8 mouse cellular contexts compared by ENCODE assay signal in genomic region chr16:20717978-20718670, GRCm38 (mm10). TPM values are rescaled to one million over a fixed set of nuclear protein-coding genes. Genes with fewer than 3 reads are reported as not detected.
DNase-seq lines count a peak whose midpoint lies in the region; ATAC-seq and TF ChIP-seq lines count a peak whose summit lies in the region.

No protein-coding gene starts in this region.

- no peak for DNase-seq in heart, adult 11 months
- DNase-seq in G1E (ENCODE audit: low spot score): peak; percentile 25
- no peak for DNase-seq in hindbrain, embryonic 10.5 days (ENCODE audit: low spot score)
- DNase-seq in left cerebral cortex, postnatal 36 days (ENCODE audit: low spot score in 2 of 2): no peak
- DNase-seq in ovary, postnatal 10 days (ENCODE audit: low spot score): no peak

- 2% methylated on average over 18 of the region's 18 CpGs for WGBS in heart, embryonic 16.5 days
- 3% methylated on average over 18 of the region's 18 CpGs for WGBS in hindbrain, embryonic 10.5 days
- WGBS in midbrain, embryonic 12.5 days: 5% methylated on average over 18 of the region's 18 CpGs

- H3K27me3 ChIP-seq in heart, embryonic 16.5 days (ENCODE audit: control insufficient read depth, insufficient read depth, low read length): no peaks in the 10 kb centered on the region
- H3K27me3 ChIP-seq in G1E (ENCODE audit: insufficient read depth, low read length): no peaks in the 10 kb centered on the region
- no peaks in the 10 kb centered on the region for H3K27me3 ChIP-seq in hindbrain, embryonic 10.5 days (ENCODE audit: insufficient read depth, poor library complexity, severe bottlenecking)
- no peaks in the 10 kb centered on the region for H3K27me3 ChIP-seq in midbrain, embryonic 12.5 days

- peaks cover 18% of the 10 kb centered on the region for H3K4me1 ChIP-seq in heart, embryonic 16.5 days (ENCODE audit: control insufficient read depth, insufficient read depth, low read length)
- H3K4me1 ChIP-seq in G1E (ENCODE audit: insufficient read depth, low read depth, low read length): peaks cover 62% of the 10 kb centered on the region
- peaks cover 54% of the 10 kb centered on the region for H3K4me1 ChIP-seq in hindbrain, embryonic 10.5 days (replicated peaks)
- H3K4me1 ChIP-seq in midbrain, embryonic 12.5 days: peaks cover 40% of the 10 kb centered on the region

- peak overlapping the region; percentile 80 for H3K4me3 ChIP-seq in heart, embryonic 16.5 days (ENCODE audit: low read length)
- H3K4me3 ChIP-seq in G1E (ENCODE audit: low read depth, low read length): peak overlapping the region; percentile 87
- peak overlapping the region; percentile 73 for H3K4me3 ChIP-seq in hindbrain, embryonic 10.5 days
- peak overlapping the region; percentile 61 for H3K4me3 ChIP-seq in midbrain, embryonic 12.5 days

- peak overlapping the region; percentile 80 for H3K9ac ChIP-seq in heart, embryonic 16.5 days (ENCODE audit: low read length)
- peak overlapping the region; percentile 78 for H3K9ac ChIP-seq in midbrain, embryonic 12.5 days (replicated peaks)

- peaks cover 7% of the 10 kb centered on the region for H3K36me3 ChIP-seq in heart, embryonic 16.5 days (ENCODE audit: control insufficient read depth, insufficient read depth)
- peaks cover 53% of the 10 kb centered on the region for H3K36me3 ChIP-seq in G1E (replicated peaks)
- H3K36me3 ChIP-seq in hindbrain, embryonic 10.5 days: peaks cover 41% of the 10 kb centered on the region
- peaks cover 25% of the 10 kb centered on the region for H3K36me3 ChIP-seq in midbrain, embryonic 12.5 days

- peak overlapping the region; percentile 91 for H3K27ac ChIP-seq in heart, embryonic 16.5 days (ENCODE audit: low read length)
- H3K27ac ChIP-seq in hindbrain, embryonic 10.5 days: peak overlapping the region; percentile 95
- H3K27ac ChIP-seq in midbrain, embryonic 12.5 days (replicated peaks): peak overlapping the region; percentile 92

- intact Hi-C loops in left cerebral cortex, postnatal 36 days (cut with DNase I): loop anchor here (5.0 kb wide), 3 partner anchors 44 to 474 kb away; no protein-coding TSS in a partner anchor

- H3K4me2 ChIP-seq in heart, embryonic 16.5 days (ENCODE audit: low read depth, low read length): peak overlapping the region; percentile 88
- peak overlapping the region; percentile 84 for H3K4me2 ChIP-seq in midbrain, embryonic 12.5 days (replicated peaks)

- no peaks in the 10 kb centered on the region for H3K9me3 ChIP-seq in heart, embryonic 16.5 days (replicated peaks; ENCODE audit: control insufficient read depth, low read length)
- H3K9me3 ChIP-seq in G1E (replicated peaks): no peaks in the 10 kb centered on the region
- H3K9me3 ChIP-seq in hindbrain, embryonic 10.5 days: no peaks in the 10 kb centered on the region
- H3K9me3 ChIP-seq in midbrain, embryonic 12.5 days: no peaks in the 10 kb centered on the region

- ATAC-seq in heart, embryonic 16.5 days (replicated peaks; ENCODE audit: extremely low read depth, insufficient read depth, low FRiP score): peak; percentile 6
- 0 out of 2 replicates have a peak, but pooled peaks have one; percentile 0 for ATAC-seq in G1E (ENCODE audit: extremely low read depth, insufficient number of reproducible peaks, low FRiP score, poor library complexity, severe bottlenecking)
- ATAC-seq in midbrain, embryonic 12.5 days (ENCODE audit: low FRiP score, low read depth): no peak; the same call in 1 of the 2 replicates
- no peak for ATAC-seq in erythroid progenitor cell, adult 5-6 weeks (replicated peaks; ENCODE audit: low FRiP score, poor library complexity, severe bottlenecking)

- no peak for TF ChIP-seq CTCF in G1E (IDR thresholded peaks at IDR 0.05; ENCODE audit: low read depth, low read length)

RNA-seq across cellular contexts. Expression of gene Clcn2, which starts 0.6 kb away (rescaled TPM):
- 3.8 TPM in 2 replicates for polyA plus RNA-seq in heart, embryonic 16.5 days (2015; fragmentation: Nextera tagmentation; extraction: Ambion mirVana)
- total RNA-seq in G1E (2014; fragmentation: Nextera tagmentation) (25.8 and 26.7 TPM in 2 replicates), G1E (2017) (16.4 and 23.3 TPM in 2 replicates)
- 32.6 and 55.5 TPM in 2 replicates for polyA plus RNA-seq in G1E (2012)
- 15.5 and 22.1 TPM in 2 replicates for polyA plus RNA-seq in hindbrain, embryonic 10.5 days (2016; fragmentation: Nextera tagmentation; extraction: Ambion mirVana)
- polyA plus RNA-seq in midbrain, embryonic 12.5 days (2016; fragmentation: Nextera tagmentation; extraction: Ambion mirVana): 30.7 and 32.8 TPM in 2 replicates
- total RNA-seq in erythroid progenitor cell, adult 5-6 weeks (2015; ENCODE audit: low replicate concordance): 11.5 and 21.0 TPM in 2 replicates
- 9.9 and 10.7 TPM in 2 replicates for total RNA-seq in erythroid progenitor cell, adult 5-6 weeks (2017; ENCODE audit: low replicate concordance)
- total RNA-seq in left cerebral cortex, postnatal 36 days (2021): 10 to 100 TPM; 59.1 to 72.2 TPM

RNA-seq across cellular contexts. Expression of gene Polr2h, which starts 0.7 kb away (rescaled TPM):
- 49.0 and 51.8 TPM in 2 replicates for polyA plus RNA-seq in heart, embryonic 16.5 days (2015; fragmentation: Nextera tagmentation; extraction: Ambion mirVana)
- total RNA-seq in G1E (2014; fragmentation: Nextera tagmentation) (17.5 and 22.7 TPM in 2 replicates), G1E (2017) (95.7 and 97.6 TPM in 2 replicates)
- 3.3 and 6.1 TPM in 2 replicates for polyA plus RNA-seq in G1E (2012)
- polyA plus RNA-seq in hindbrain, embryonic 10.5 days (2016; fragmentation: Nextera tagmentation; extraction: Ambion mirVana): 114 and 140 TPM in 2 replicates
- 84.5 and 87.6 TPM in 2 replicates for polyA plus RNA-seq in midbrain, embryonic 12.5 days (2016; fragmentation: Nextera tagmentation; extraction: Ambion mirVana)
- 2.9 and 10.5 TPM in 2 replicates for total RNA-seq in erythroid progenitor cell, adult 5-6 weeks (2015; ENCODE audit: low replicate concordance)
- total RNA-seq in erythroid progenitor cell, adult 5-6 weeks (2017; ENCODE audit: low replicate concordance): 5.8 and 11.2 TPM in 2 replicates
- total RNA-seq in left cerebral cortex, postnatal 36 days (2021): 10 to 100 TPM; 21.7 to 25.5 TPM

RNA-seq across cellular contexts. Expression of gene Chrd, which starts 14.8 kb away (rescaled TPM):
- polyA plus RNA-seq in heart, embryonic 16.5 days (2015; fragmentation: Nextera tagmentation; extraction: Ambion mirVana): 1.6 and 1.9 TPM in 2 replicates
- total RNA-seq in G1E (2014; fragmentation: Nextera tagmentation) (not detected in 2 replicates), G1E (2017) (0.05 and 0.06 TPM in 2 replicates)
- polyA plus RNA-seq in G1E (2012): not detected in 2 replicates
- polyA plus RNA-seq in hindbrain, embryonic 10.5 days (2016; fragmentation: Nextera tagmentation; extraction: Ambion mirVana): 1.6 and 3.6 TPM in 2 replicates
- 4.8 and 5.3 TPM in 2 replicates for polyA plus RNA-seq in midbrain, embryonic 12.5 days (2016; fragmentation: Nextera tagmentation; extraction: Ambion mirVana)
- total RNA-seq in erythroid progenitor cell, adult 5-6 weeks (2015; ENCODE audit: low replicate concordance): not detected in 2 replicates
- not detected in 2 replicates for total RNA-seq in erythroid progenitor cell, adult 5-6 weeks (2017; ENCODE audit: low replicate concordance)
- total RNA-seq in left cerebral cortex, postnatal 36 days (2021): 10 to 100 TPM; 33.6 to 46.4 TPM

RNA-seq across cellular contexts. Expression of gene Thpo, which starts 16.2 kb away (rescaled TPM):
- 0.25 and 0.34 TPM in 2 replicates for polyA plus RNA-seq in heart, embryonic 16.5 days (2015; fragmentation: Nextera tagmentation; extraction: Ambion mirVana)
- total RNA-seq in G1E (2014; fragmentation: Nextera tagmentation): not detected in 2 replicates
- total RNA-seq in G1E (2017): not detected in 2 replicates
- polyA plus RNA-seq in G1E (2012): not detected in 2 replicates
- polyA plus RNA-seq in hindbrain, embryonic 10.5 days (2016; fragmentation: Nextera tagmentation; extraction: Ambion mirVana): 0.30 and 0.77 TPM in 2 replicates
- 0.43 and 0.63 TPM in 2 replicates for polyA plus RNA-seq in midbrain, embryonic 12.5 days (2016; fragmentation: Nextera tagmentation; extraction: Ambion mirVana)
- not detected in 2 replicates for total RNA-seq in erythroid progenitor cell, adult 5-6 weeks (2015; ENCODE audit: low replicate concordance)
- not detected in 2 replicates for total RNA-seq in erythroid progenitor cell, adult 5-6 weeks (2017; ENCODE audit: low replicate concordance)
- total RNA-seq in left cerebral cortex, postnatal 36 days (2021): 1 to 10 TPM; 2.9 to 7.8 TPM

RNA-seq across cellular contexts. Expression of gene Fam131a, which starts 25.1 kb away (rescaled TPM):
- polyA plus RNA-seq in heart, embryonic 16.5 days (2015; fragmentation: Nextera tagmentation; extraction: Ambion mirVana): 7.5 and 9.2 TPM in 2 replicates
- total RNA-seq in G1E (2014; fragmentation: Nextera tagmentation): 3.1 and 3.9 TPM in 2 replicates
- total RNA-seq in G1E (2017): 1.2 and 2.6 TPM in 2 replicates
- 9.5 and 10.1 TPM in 2 replicates for polyA plus RNA-seq in G1E (2012)
- 6.7 and 9.4 TPM in 2 replicates for polyA plus RNA-seq in hindbrain, embryonic 10.5 days (2016; fragmentation: Nextera tagmentation; extraction: Ambion mirVana)
- polyA plus RNA-seq in midbrain, embryonic 12.5 days (2016; fragmentation: Nextera tagmentation; extraction: Ambion mirVana): 17.9 and 18.0 TPM in 2 replicates
- total RNA-seq in erythroid progenitor cell, adult 5-6 weeks (2015; ENCODE audit: low replicate concordance): not detected in 2 replicates
- total RNA-seq in erythroid progenitor cell, adult 5-6 weeks (2017; ENCODE audit: low replicate concordance): not detected in 2 replicates
- 100 to 1,000 TPM; 303 to 372 TPM for total RNA-seq in left cerebral cortex, postnatal 36 days (2021)

Comparison
In these comparisons a context has a peak if more than half of its experiments do, and no peak if none do; other contexts are left out.
1. ATAC-seq: peak in heart, embryonic 16.5 days (single experiment) and G1E (single experiment); none in midbrain, embryonic 12.5 days (single experiment) and erythroid progenitor cell, adult 5-6 weeks (single experiment).
2. Peak in every context shown above with its lines, with median percentiles within 50 percentile points of each other: H3K27ac ChIP-seq and H3K4me3 ChIP-seq.